Mouse (Mus musculus) urinary bladder, postnatal 14 days (tissue): Measurements from ENCODE around the gene Mars.
A peak's percentile ranks its signal among the peaks of the same experiment; 100 is the strongest.

Source experiments
- DNase-seq: peaks from one replicate; pipeline ENCODE4 v3.0.0; 2021; ENCODE audit warnings: low spot score

Gene Mars

DNA sequence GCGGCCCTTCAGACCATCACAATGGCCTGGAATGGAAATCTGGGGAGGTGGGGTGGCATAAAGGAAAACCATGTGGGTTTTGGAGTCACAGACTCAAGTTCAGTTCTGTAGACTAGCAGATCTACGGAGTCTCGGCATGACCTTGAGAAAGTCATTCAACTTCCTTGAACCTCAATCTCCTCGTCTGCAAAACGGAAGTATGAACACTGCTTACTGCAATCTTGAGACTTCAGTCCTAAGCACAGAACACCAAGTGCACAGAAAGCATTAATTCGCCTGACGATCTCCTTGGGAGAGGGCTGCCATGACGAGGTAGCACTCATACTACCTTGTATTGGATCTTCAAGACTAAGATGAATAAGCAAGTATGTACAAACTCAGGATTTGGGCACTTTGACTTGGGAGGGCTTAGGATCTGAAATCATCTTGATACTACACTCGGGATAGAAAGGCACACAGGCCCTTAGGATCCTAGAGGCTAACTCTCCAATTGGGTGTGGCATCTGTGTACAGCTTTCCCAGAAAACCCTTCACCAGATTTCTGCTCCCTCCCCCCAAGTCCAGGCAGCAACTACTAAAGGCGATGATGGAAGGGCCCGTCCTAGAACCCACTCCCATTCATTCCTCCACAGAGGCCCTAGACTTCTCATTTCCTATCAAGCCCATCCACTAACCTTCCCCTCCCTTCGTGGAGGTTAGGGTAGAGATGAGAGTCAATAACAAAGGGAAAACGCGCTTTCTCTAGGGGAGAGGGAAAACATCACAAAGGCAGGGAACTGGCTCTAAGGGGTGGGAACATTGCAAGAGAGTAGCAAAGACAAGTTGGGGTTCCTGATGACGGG lies 49.7 kb downstream of the Mars start:
- DNase-seq, result no peak

DNA sequence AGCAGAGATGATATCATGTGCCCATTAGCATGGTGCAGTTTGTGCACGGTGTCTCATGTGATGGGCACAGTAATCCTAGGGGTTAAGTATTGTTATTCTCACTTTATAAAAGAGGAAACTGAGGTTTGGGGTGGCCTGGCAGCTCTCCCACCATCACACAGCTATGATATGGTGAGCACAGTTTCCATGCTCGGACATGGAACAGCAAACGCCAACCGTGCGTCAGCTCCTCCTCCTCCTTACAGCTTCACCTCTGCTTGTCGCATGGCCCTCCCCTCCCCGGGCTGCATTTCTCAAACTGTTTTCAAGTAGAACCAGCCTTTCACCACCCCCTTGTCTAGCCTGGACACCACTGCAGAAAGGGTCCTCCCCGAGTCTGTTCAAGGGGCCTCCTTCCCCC lies 53.1 kb downstream of the Mars start:
- no peak for DNase-seq

DNA sequence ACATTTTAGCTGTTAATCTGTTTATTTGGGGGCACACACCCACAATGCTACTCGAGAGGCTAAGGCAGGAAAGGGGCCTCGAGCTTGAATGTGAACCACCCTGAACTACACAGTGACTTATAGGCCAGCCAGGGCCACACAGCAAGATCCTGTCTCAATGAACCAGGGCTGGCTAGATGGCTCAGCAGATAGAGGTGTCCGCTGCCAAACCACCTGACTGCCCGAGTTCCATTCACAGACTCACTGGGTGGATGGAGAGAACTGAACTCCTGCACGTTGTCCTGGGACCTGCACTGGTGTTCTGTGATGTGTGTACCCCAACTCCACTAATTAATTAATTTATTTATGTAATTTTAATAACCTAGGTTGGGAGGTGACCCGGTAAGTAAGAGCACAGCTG lies 53.8 kb downstream of the Mars start:
- no peak for DNase-seq

DNA sequence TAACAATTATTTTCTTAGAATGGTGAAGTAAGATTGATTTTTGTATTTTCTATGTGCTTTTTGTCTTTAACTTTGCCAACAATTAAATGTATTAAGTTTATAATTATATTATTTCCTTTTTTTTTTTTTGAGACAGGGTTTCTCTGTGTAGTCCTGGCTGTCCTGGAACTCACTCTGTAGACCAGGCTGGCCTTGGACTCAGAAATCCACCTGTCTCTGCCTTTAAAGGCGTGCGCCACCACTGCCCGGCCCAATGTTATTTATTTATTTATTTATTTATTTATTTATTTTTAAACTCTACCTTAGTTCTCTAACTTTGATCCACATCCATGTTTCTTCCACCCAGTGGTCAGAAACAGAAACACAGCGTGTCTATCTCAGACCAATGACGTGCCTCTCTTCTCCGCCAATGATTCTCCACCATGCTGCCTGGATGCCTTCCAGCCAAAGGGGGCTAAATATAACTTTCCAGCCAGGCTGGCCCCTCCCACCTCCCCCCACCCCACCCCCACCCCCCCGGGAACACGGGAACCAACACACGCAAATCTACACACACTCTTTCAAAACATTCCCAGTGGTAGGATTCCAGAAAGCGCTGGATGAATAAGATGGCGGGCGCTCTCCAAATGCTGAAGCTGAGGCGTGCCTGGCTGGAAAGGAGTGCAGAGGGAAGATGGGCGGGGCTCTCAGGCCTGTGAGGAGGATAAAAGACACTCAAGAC lies 55.8 kb downstream of the Mars start:
- peak; percentile 68 for DNase-seq

DNA sequence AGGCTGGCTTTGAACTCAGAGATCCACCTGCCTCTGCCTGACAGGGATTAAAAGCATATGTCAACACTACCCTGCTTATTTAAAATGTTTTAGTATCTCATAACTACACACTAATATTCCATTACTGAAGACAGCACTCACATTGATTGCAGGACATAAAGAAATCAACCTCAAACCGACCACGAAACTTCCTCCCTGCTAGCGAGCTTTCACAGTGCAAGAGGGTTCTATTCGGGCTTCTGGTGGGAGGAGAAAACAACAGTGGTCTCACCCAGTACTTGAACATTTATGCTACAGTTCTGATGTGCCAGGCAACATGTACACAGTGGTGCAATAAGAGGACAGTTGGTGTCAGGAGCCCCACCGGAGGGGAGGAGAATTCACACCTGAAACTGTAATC lies 60.8 kb downstream of the Mars start:
- DNase-seq, result no peak
